Mouse (Mus musculus) gastrocnemius, postnatal 4 days (tissue): ENCODE data around the gene Acbd4. TPM values are rescaled to one million over a fixed set of nuclear protein-coding genes. Genes with fewer than 3 reads are reported as not detected.
A peak's percentile ranks its signal among the peaks of the same experiment; 100 is the strongest.

Source experiments
- DNase-seq, 2 experiments: peaks; one replicate each; pipeline ENCODE4 v3.0.0; 2021 to 2022; ENCODE audit warnings: low spot score in 2 of 2, mixed read lengths in 2 of 2
- long read RNA-seq, 2 experiments: library from polyadenylated mRNA; stranded (forward); transcript quantifications; one replicate each; pipeline ENCODE4 v2.0.0; 2021
- total RNA-seq, 2 experiments: library from RNA; stranded (reverse); gene quantifications; 2 replicates each; pipeline ENCODE4 v1.2.3; 2021

The Acbd4 gene
- 10 to 100 TPM; 45.0 to 53.0 TPM for total RNA-seq
- long read RNA-seq, experiment 1, partial matches to known transcripts: 10 of 40 reads
- long read RNA-seq, experiment 1, other reads (novel, unspliced or antisense): 27 of 40 reads
- long read RNA-seq, experiment 2, partial matches to known transcripts: 6 of 29 reads
- long read RNA-seq, experiment 2, other reads (novel, unspliced or antisense): 16 of 29 reads

- peak; percentile 71 to 85 for DNase-seq
Measured at GRCm38 (mm10) chr11:103101481-103101865, at the start of gene Acbd4, which contains the start of gene Plcd3. Acbd4 (plus strand) TSS chr11:103101682. Plcd3 (minus strand) TSS chr11:103101658.

- DNase-seq: no peak
Measured at GRCm38 (mm10) chr11:103052078-103052477, 49.4 kb upstream of the Acbd4 start.

GRCm38 (mm10) chr11:103053191-103054076, 48.0 kb upstream of the Acbd4 start:
- no peak for DNase-seq

DNA sequence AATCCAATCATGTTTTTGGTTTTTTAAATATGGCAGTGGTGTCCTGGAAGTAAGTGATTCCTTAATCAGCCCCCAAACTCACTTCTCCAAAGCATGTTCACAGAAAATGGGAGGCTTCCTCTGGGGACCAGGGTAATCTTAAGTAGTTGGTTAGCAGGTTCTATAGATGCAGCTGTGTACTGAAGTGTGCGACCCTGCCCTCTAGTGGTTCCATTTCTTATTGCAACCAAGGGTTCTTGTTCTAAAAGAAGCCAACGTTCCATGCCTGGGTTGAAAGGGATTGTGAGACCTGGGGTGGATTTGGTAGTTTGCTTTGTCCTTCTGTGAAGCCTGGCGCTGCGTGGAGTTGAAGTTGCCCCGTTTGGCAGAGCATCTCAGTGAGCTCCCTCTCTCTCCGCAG, 46.7 kb upstream of the Acbd4 start:
- DNase-seq: peak; percentile 56 to 72

DNA sequence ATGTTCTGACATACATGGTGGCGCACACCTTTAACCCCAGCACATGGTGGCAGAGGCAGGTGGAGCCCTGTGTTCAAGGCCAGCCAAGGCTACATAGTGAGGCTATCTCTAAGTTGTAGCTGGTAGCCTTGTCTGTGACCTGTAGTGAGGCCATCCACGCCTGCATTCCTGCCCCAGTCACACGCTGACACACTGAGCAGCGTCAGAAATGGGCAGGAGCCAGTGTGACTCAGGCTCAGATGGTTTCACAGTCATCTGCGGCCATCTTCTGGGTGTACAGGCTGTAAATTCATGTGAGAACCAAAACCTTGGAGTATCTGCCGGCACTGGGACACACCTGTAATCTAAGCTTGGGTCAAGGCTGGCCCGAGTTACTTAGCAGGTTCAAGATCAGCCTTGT, 44.8 kb upstream of the Acbd4 start:
- no peak for DNase-seq

GRCm38 (mm10) chr11:103058499-103059085, 42.9 kb upstream of the Acbd4 start:
- DNase-seq: no peak

- no peak for DNase-seq
Measured at GRCm38 (mm10) chr11:103066191-103067050, 35.1 kb upstream of the Acbd4 start.

GRCm38 (mm10) chr11:103067051-103067361, 34.5 kb upstream of the Acbd4 start:
- DNase-seq: no peak

DNA sequence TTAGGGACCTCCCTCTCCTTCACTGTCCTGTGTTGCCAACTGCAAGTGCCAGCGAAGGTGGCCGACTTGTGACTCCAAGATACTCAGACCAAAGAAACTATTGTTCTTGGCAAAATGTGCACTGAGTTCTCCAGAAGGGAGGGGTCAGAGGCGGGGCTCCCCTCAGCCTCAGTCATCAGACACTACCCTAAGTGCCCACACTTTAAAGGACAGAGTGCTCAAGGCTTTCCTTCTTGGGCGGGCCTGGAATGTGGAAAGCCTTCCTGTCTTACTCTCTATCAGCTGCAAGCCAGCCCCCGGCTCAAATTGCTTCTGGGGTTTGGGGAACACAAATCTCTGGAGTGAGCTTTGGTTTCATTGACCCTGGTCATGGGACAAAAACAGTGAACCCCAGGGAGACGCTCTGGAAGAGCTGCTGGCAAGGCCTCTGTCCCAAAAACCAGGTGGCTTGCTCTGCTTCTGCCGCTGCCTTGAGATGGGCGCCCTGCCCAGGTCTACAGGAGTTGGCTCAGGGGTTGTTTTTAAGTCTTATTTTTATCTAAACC, 34.0 kb upstream of the Acbd4 start:
- peak in 1 of 2 experiments; percentile 72 for DNase-seq

- DNase-seq: no peak
Measured at GRCm38 (mm10) chr11:103068272-103068671, 33.2 kb upstream of the Acbd4 start.

DNA sequence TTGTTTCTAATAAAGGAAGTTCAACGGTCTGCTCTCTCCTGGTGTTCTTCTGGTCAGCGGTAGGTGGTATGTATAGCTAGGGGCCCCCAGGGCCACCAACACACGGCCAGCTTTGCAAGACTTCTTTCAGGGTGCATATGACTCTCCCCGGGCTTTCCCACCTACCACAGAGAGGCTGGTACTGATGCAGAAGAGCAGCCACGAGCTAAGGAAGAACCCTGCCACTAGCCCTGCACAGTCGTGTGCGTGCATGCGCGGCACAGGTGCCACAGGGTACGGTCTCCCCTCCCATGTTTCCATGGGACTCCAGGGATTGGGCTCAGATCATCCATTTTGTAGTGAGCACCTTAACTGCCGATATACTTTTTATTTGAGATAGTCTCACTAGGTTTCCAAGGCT, 32.6 kb upstream of the Acbd4 start:
- no peak for DNase-seq

DNA sequence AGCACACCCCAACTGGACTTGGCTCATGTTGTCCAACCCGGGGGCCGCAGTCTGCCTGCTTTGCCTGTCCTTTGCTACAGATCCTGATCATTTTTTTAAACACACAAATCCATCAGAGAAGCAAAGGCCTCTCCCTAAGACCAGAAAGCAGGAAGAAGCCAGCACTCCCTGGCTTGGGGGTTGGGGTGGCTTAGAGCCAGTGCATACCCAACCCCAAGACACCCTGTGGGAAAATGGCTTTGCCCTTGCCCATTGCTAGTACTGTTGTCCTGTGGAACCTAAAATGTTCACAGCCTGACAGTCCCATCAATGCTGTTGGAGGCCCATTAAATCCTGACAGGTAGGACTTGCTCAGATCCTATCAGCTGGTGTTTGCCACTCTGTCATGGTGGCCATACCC, 31.8 kb upstream of the Acbd4 start:
- DNase-seq: no peak

DNA sequence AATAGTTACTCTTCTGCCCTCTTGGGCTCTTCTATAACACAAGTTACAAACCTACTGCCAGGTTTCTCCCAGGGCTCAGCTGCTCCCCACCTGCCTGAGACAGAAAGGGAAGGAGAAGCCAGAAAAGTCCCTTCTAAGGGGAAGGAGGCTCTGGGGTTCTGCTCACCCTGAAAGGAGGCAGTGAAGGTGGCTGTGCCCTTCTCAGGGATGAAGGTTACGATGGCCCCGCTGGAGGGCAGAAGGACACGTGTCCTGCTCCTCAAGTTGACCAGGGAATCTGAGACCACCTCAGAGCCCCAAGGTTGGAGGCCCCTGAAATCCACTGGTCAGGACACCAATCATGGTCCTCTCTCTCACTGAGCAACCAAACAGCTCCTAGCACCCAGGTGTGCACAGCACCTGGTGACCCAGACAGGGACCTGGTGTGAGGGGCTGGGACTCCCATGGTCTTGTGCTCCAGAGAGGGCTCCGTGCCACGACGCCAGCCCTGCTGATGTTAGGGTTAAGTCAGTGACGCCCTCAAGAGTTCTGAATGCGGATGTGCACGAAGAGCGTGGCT, 31.1 kb upstream of the Acbd4 start:
- DNase-seq: no peak

DNA sequence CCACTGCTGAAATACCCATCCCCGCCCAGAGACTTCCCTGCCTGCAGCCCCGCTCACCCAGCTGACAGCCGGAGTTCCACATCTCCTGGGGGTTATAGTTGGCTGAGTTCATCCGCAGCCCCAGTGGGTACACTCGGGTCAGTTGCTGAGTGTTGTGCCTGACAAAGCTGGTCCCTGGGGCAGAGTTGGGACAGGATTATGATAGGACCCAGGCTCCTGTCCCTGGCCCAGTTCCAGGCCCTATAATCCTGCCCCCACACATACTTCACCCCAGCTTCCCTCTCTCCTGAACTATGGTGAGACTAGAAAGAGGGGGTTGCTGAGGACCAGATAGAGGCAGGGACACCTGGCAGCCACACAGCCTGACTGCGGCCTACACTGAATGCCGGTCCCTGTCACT, 27.8 kb upstream of the Acbd4 start:
- no peak for DNase-seq

DNA sequence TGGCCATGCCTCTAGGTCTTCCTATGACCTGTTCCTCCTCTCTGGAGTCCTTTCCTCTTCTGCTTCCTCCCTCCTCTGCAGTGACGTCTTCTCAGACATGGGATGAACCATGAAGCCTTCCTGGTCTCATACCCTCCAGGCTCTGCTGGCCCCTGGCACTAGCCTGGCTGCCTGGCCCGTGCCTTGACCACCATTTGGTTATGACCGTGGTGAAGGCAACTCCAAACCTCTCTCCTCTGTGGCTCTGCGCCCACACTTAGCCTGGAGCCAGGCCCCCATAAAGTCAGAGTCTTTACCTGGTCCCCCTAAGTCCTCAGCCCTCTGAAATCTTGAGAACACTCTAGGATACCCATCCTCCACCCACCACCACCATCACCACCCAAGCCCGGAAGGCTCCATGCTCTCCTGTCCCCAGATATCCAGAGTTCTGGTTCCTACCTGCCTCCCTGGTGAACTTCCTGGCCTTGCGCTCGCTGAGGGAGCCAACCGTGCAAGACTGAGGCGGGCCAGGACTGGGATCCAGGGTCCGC, 27.3 kb upstream of the Acbd4 start:
- DNase-seq: no peak

- no peak for DNase-seq
Measured at GRCm38 (mm10) chr11:103074796-103075323, 26.6 kb upstream of the Acbd4 start.

GRCm38 (mm10) chr11:103076010-103076409, 25.5 kb upstream of the Acbd4 start:
- no peak for DNase-seq

DNA sequence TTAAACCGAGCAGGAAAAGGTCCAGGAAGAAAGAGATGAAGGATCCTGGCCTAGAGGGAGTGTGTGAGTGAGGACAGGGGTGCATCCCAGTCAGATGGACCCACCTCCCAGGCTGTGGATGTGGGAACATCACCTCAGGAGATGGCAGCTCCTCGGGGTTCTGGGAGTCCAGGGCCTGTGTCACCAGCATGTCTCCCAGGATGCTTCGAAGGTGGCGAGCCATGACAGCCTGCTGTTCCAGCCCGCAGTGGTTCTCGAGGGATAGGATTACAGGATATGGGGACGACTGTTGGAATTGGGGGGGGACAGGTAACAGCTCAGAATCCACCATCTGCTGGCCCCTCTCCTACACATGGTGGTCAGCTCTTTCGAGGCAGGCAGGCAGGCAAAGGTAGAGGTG, 24.9 kb upstream of the Acbd4 start:
- DNase-seq: no peak

DNA sequence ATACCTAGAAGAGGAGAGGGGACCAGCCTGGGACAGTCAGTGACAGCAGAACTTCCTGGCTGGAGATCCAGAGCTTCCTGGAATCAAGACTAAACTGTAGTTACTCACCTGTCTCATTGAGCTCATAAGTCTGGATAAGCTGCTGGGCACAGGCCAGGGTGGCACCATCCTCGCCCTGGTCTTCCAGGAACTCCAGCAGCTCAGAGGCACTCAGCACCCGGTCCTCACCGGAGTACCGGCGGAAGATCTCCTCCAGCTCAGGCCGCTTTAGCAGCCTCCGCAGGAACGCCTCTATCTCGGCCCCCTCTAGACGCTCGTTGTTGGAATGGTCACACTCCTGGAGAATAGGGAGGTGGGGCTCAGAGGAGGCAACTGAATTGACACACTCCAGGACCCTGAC, 23.4 kb upstream of the Acbd4 start:
- DNase-seq: no peak

- DNase-seq: no peak
Measured at GRCm38 (mm10) chr11:103080323-103081091, 21.0 kb upstream of the Acbd4 start.
